Mouse (Mus musculus): ENCODE measurements around the gene Gpr137. TPM values are rescaled to one million over a fixed set of nuclear protein-coding genes. Genes with fewer than 3 reads are reported as not detected.

Gpr137 gene
- total and polyA plus RNA-seq, 2 experiments from 2014 or later, result 68.7 to 122 TPM

DNA sequence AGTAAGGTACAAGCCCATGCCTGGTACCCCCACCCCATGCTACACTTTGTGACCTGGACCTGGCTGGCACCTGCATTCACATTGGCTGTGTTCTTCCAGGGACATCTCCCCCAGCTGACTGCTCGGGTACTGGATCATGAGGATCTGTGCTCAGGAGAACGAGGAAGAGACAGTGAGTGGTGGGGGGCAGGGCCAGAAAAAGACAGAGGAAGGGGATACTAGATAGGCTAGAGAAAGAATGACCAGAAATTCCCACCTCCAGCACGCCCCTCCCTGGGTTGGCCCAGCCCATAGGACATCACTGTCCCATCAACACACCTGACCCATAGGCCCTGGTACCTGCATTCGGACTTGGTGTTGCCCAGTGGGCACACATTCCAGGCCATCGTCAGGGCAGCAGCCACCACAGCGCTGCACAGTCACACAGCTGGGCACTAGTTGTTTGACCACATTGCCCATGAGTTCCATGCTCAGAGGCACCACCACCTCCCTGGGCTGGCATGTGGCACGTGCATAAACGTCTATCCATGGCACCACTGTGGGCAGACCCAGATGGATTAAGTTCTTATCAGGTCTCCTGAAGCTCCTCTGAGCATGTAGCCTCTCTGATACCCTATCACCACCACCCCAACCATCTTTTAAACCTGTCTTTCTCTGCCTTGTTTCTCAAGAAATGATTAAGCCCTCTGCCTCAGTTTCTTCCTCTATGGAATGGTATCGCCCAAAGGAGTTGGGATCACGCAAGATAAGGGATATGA lies 43.9 kb upstream of the Gpr137 start:
- H3K4me3 ChIP-seq (ENCODE audit: low read length), result no peak overlapping the region
- no peaks in the 10 kb centered on the region for H3K27me3 ChIP-seq (ENCODE audit: insufficient read depth, low read length)
- no peaks in the 10 kb centered on the region for H3K9me3 ChIP-seq (ENCODE audit: low read length)
- peak overlapping the region; percentile 79 for H3K4me2 ChIP-seq (ENCODE audit: low read depth, low read length)
- WGBS, result 75% methylated on average over 10 of the region's 10 CpGs
- ATAC-seq (no peak), DNase-seq (ENCODE audit: low spot score) (no peak)
- H3K36me3 ChIP-seq (ENCODE audit: insufficient read depth, low read length), result peaks cover 19% of the 10 kb centered on the region; the same call in 1 of the 2 replicates
- H3K9ac ChIP-seq (replicated peaks; ENCODE audit: low read length), result peak overlapping the region; percentile 78; the same call in 1 of the 2 replicates
- H3K27ac ChIP-seq, result peak overlapping the region; percentile 75; the same call in 1 of the 2 replicates
- TF ChIP-seq CTCF (IDR thresholded peaks at IDR 0.05; ENCODE audit: low read depth), result no peak
- peaks cover 4% of the 10 kb centered on the region for H3K4me1 ChIP-seq (ENCODE audit: insufficient read depth, low read length)

DNA sequence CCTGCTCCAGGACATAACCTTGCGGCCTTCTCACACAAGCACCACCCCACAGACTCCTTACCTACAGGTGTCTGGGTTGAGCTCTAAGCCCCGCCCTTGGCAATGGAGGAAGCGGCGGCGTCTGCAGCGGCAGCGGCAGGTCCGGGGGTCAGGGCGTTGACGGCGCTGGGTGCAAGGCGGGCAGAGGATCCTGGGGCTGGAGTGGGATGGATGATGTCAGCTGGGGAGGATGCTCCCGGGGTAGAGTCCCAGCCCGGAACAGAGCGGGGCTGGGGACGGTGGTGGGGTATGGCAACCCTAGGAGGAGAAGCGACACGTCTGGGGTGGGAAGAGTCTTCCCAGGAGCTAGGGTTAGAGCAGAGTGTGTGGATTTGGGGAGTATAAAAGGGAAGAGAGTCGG lies 43.0 kb upstream of the Gpr137 start:
- DNase-seq (ENCODE audit: low spot score), result no peak
- TF ChIP-seq CTCF (IDR thresholded peaks at IDR 0.05; ENCODE audit: low read depth), result no peak
- no peak for ATAC-seq

DNA sequence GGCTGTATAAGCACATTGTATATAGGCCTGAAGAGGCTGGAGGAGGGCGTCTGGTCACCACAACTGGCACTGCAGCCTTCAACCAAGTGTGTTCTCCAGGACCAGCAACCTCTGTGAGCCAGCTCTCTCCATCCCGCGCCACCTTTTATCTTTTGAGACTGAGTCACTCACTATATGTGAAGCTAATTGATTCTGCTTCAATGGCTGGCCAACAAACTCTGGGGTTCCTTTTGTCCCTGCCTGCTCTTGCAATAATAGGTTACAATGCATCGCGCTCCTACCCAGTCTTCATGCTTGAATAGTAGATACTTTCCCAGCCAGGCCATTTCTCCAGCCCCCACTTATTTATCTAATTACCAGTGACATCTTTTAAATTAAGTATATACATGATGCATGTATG lies 41.3 kb upstream of the Gpr137 start:
- H3K9ac ChIP-seq (replicated peaks; ENCODE audit: low read length), result no peak overlapping the region
- H3K4me2 ChIP-seq (ENCODE audit: low read depth, low read length), result no peak overlapping the region
- TF ChIP-seq CTCF (IDR thresholded peaks at IDR 0.05; ENCODE audit: low read depth), result no peak
- peaks cover 14% of the 10 kb centered on the region for H3K4me1 ChIP-seq (ENCODE audit: insufficient read depth, low read length)
- H3K27me3 ChIP-seq (ENCODE audit: insufficient read depth, low read length), result no peaks in the 10 kb centered on the region
- WGBS, result 30% methylated on average over 5 of the region's 5 CpGs
- no peaks in the 10 kb centered on the region for H3K9me3 ChIP-seq (ENCODE audit: low read length)
- DNase-seq (ENCODE audit: low spot score) (no peak), ATAC-seq (no peak)
- H3K36me3 ChIP-seq (ENCODE audit: insufficient read depth, low read length), result peaks cover 19% of the 10 kb centered on the region; the same call in 1 of the 2 replicates
- H3K4me3 ChIP-seq (ENCODE audit: low read length), result no peak overlapping the region
- H3K27ac ChIP-seq, result no peak overlapping the region

More for the DNA sequence above, 43.0 kb upstream of the Gpr137 start:
- H3K9me3 ChIP-seq (ENCODE audit: low read length), result no peaks in the 10 kb centered on the region
- WGBS, result 87% methylated on average over 19 of the region's 19 CpGs
- no peak overlapping the region for H3K4me2 ChIP-seq (ENCODE audit: low read depth, low read length)
- H3K27me3 ChIP-seq (ENCODE audit: insufficient read depth, low read length), result no peaks in the 10 kb centered on the region
- no peak overlapping the region for H3K4me3 ChIP-seq (ENCODE audit: low read length)
- no peak overlapping the region for H3K9ac ChIP-seq (replicated peaks; ENCODE audit: low read length)
- peaks cover 8% of the 10 kb centered on the region for H3K4me1 ChIP-seq (ENCODE audit: insufficient read depth, low read length)
- H3K36me3 ChIP-seq (ENCODE audit: insufficient read depth, low read length), result peaks cover 19% of the 10 kb centered on the region; the same call in 1 of the 2 replicates
- no peak overlapping the region for H3K27ac ChIP-seq

DNA sequence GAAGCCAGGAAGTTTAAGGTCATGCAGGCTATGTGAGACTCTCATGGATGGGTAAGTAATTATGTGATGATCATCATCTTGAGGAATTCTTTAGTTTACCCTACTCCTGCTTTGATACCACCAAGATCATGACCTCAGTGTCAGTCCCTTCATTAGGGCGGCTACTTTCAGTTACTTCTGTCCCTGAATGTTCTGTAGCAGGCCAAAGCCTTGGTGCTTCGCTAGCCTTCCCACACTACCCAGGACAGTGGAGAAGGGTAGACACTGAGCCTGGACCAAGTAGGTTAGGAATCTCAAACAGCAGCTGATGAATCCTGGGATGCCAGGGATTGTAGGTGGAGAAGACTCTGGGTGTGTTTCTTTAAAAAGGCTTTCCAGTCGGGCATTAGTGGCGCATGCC lies 39.2 kb upstream of the Gpr137 start:
- Histone ChIP-seq H3K27me3 (ENCODE audit: insufficient read depth, low read length) (no peaks in the 10 kb centered on the region), H3K9me3 (ENCODE audit: low read length) (no peaks in the 10 kb centered on the region), H3K9ac (replicated peaks; ENCODE audit: low read length) (0 out of 2 replicates have a peak overlapping the region, but pooled peaks have one; percentile 79), H3K4me2 (ENCODE audit: low read depth, low read length) (peak overlapping the region; percentile 76; the same call in 1 of the 2 replicates), H3K27ac (peak overlapping the region; percentile 96; the same call in 1 of the 2 replicates), H3K4me3 (ENCODE audit: low read length) (no peak overlapping the region), H3K4me1 (ENCODE audit: insufficient read depth, low read length) (peaks cover 25% of the 10 kb centered on the region), H3K36me3 (ENCODE audit: insufficient read depth, low read length) (peaks cover 23% of the 10 kb centered on the region; the same call in 1 of the 2 replicates)
- 92% methylated on average over 4 of the region's 4 CpGs for WGBS
- no peak for ATAC-seq
- TF ChIP-seq CTCF (IDR thresholded peaks at IDR 0.05; ENCODE audit: low read depth), result no peak
- no peak for DNase-seq (ENCODE audit: low spot score)

DNA sequence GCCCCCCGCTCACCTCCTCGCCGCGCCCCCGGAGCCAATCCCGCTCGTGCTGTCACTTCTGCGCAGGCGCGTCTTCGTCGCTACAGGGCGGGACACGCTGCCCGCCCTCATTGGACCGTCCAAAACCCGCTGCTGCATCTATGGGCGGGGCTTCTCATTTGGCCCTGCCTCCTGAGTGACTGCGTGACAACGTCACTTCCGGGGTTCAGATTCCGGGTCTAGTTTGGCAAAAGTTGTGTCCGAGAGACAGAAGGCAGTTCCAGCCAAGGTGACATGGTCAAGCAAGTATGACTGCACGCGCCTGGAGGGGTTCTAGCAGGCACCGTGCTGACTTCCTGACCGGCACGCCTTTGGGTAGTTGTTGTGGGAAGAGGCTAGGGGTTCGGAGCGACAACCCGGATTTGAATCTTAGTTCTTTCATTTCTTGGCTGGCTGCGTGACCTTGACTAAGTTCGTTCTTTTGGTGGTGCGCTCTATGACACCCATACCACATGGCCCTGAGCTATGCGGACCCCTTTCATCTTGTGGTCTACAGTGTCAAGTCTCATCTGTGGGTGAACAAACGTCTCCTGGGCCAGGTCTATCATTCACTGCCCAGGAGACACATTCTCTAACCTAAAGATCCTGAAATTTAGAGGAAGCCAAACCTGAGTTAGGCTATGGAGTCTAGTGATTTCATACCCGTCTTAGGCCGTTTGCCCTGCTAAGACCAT lies 38.3 kb upstream of the Gpr137 start, which contains the start of gene Fkbp2:
Fkbp2 (minus strand) TSS at position 121 of the 713 bp plus-strand sequence.
- DNase-seq (ENCODE audit: low spot score) (peak; percentile 100), ATAC-seq (peak; percentile 86)

DNA sequence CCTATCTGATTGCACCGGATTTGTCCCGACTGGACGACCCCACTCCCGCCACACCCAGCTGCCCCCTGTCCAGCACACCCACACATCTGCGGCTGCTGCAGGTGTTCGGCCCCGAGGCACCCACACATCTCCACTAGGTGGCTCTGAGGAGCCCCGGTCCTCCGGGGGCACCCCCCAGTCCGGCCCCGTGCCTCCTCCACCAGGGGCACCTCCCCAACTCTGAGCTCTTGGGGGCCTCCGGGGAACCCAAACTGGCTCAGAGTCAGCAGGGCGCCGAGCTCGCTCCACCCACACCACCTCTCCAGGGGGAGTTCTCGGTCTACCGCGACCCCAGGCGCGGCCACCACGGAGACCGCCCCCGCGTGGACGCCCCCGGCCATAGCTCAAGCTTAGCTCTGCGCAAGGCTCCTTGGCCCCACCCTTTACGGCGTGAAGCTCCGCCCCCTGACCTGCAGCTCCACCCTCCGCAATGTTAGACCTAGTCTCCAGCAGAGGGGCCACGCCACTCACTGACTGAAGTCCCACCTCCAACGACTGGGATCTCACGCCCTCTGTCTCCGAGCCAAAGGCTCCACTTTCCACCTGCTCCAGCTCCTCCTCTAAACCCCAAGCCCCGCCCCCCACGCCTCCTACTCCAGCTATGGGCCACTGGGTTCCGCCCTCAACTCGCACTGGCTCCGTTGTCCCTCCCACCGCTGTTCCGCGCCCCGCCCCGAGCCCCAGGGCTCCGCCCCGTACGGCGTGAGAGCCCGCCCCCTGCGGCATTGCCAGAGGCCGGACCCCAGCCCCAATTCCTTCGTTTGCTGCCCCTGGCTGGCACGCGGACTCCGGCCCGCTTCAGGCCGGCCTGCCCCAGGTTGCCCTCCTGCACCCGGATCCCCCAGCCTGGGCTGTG lies 37.5 kb upstream of the Gpr137 start:
- Histone ChIP-seq H3K9ac (replicated peaks; ENCODE audit: low read length) (peak overlapping the region; percentile 79), H3K4me2 (ENCODE audit: low read depth, low read length) (peak overlapping the region; percentile 76), H3K27me3 (ENCODE audit: insufficient read depth, low read length) (no peaks in the 10 kb centered on the region), H3K9me3 (ENCODE audit: low read length) (no peaks in the 10 kb centered on the region), H3K27ac (peak overlapping the region; percentile 96), H3K4me3 (ENCODE audit: low read length) (peak overlapping the region; percentile 68), H3K4me1 (ENCODE audit: insufficient read depth, low read length) (peaks cover 30% of the 10 kb centered on the region), H3K36me3 (ENCODE audit: insufficient read depth, low read length) (peaks cover 16% of the 10 kb centered on the region; the same call in 1 of the 2 replicates)
- ATAC-seq (peak; percentile 92), DNase-seq (ENCODE audit: low spot score) (peak; percentile 99)
- under 1% methylated on average over 44 of the region's 59 CpGs for WGBS
- TF ChIP-seq CTCF (IDR thresholded peaks at IDR 0.05; ENCODE audit: low read depth), result peak; percentile 70

More for the DNA sequence above, 38.3 kb upstream of the Gpr137 start, which contains the start of gene Fkbp2:
- WGBS, result 2% methylated on average over 38 of the region's 38 CpGs
- TF ChIP-seq CTCF (IDR thresholded peaks at IDR 0.05; ENCODE audit: low read depth), result no peak
- Histone ChIP-seq H3K4me1 (ENCODE audit: insufficient read depth, low read length) (peaks cover 30% of the 10 kb centered on the region), H3K4me3 (ENCODE audit: low read length) (peak within 1 kb of the TSS; percentile 68), H3K9me3 (ENCODE audit: low read length) (no peaks in the 10 kb centered on the region), H3K9ac (replicated peaks; ENCODE audit: low read length) (peak within 1 kb of the TSS; percentile 79), H3K36me3 (ENCODE audit: insufficient read depth, low read length) (peaks cover 23% of the 10 kb centered on the region; the same call in 1 of the 2 replicates), H3K27ac (peak within 1 kb of the TSS; percentile 96), H3K4me2 (ENCODE audit: low read depth, low read length) (peak within 1 kb of the TSS; percentile 76), H3K27me3 (ENCODE audit: insufficient read depth, low read length) (no peaks in the 10 kb centered on the region)
